Mouse (Mus musculus) lung, postnatal 0 days (tissue): ENCODE results near the gene Cep57.

Source experiments
- CTCF ChIP-seq: IDR thresholded peaks from 2 replicates; pipeline ENCODE4 v1.5.1; 2016; ENCODE audit warnings: antibody characterized with exemption, mild to moderate bottlenecking
- EP300 ChIP-seq: IDR thresholded peaks from 2 replicates; pipeline ENCODE4 v1.6.1; 2016; ENCODE audit warnings: antibody characterized with exemption, mild to moderate bottlenecking, control low read depth

- TF ChIP-seq EP300, result no peak
- no peak for TF ChIP-seq CTCF
Observed at GRCm38 (mm10) chr9:13807657-13808056, 19.2 kb downstream of the Cep57 start.
